Mouse (Mus musculus) testis, adult 2 months (tissue): Measurements from ENCODE around the gene Ccndbp1.

Experiments
- CTCF ChIP-seq: fragments of 200-500 bp; IDR thresholded peaks from 2 replicates; pipeline ENCODE4 v1.5.1; 2012; ENCODE audit warnings: low read depth, mild to moderate bottlenecking, inconsistent platforms, low read length, moderate library complexity; ENCODE audit not compliant: control insufficient read depth, insufficient read depth, insufficient replicate concordance
- POLR2A ChIP-seq: fragments of 200-500 bp; IDR thresholded peaks from 2 replicates; pipeline ENCODE4 v1.6.1; 2012; ENCODE audit warnings: low read depth, mild to moderate bottlenecking, inconsistent platforms, low read length, moderate library complexity; ENCODE audit not compliant: control insufficient read depth

GRCm38 (mm10) chr2:120959363-120959762 is 48.8 kb upstream of the Ccndbp1 start:
- TF ChIP-seq POLR2A (no peak), CTCF (no peak)
